Mouse (Mus musculus) C2C12 (cell line): ENCODE data around the gene Phf13. TPM values are rescaled to one million over a fixed set of nuclear protein-coding genes. Genes with fewer than 3 reads are reported as not detected.
"Not testable (repeated sequence)": the region's sequence is repeated elsewhere in the genome, so short reads cannot be mapped to it uniquely, and the experiment has no call there.

Experiments used
- H3K27me3 ChIP-seq: one replicate; pipeline ENCODE4 v1.6.1; 2011; ENCODE audit not compliant: control insufficient read depth, insufficient read depth, insufficient read length
- H3K36me3 ChIP-seq: one replicate; pipeline ENCODE4 v1.6.1; 2011; ENCODE audit not compliant: control insufficient read depth, insufficient read depth
- H3K4me3 ChIP-seq: one replicate; pipeline ENCODE4 v1.5.1; 2011; ENCODE audit warnings: mild to moderate bottlenecking, control low read depth; ENCODE audit not compliant: poor library complexity, insufficient read depth, severe bottlenecking
- H3K79me2 ChIP-seq: one replicate; pipeline ENCODE4 v1.6.1; 2011; ENCODE audit not compliant: control insufficient read depth, insufficient read depth
- H3K79me3 ChIP-seq: one replicate; pipeline ENCODE4 v1.6.1; 2011; ENCODE audit warnings: low read depth, control low read depth
- H3ac ChIP-seq: one replicate; pipeline ENCODE3; 2011; ENCODE audit warnings: low read depth; ENCODE audit not compliant: control insufficient read depth, insufficient read length
- CEBPB ChIP-seq: IDR thresholded peaks from one replicate; pipeline ENCODE4 v1.6.1; 2011; ENCODE audit warnings: low read depth, mild to moderate bottlenecking, control low read depth, moderate library complexity
- CTCF ChIP-seq: IDR thresholded peaks from one replicate; pipeline ENCODE4 v1.5.1; 2011; ENCODE audit not compliant: control insufficient read depth, insufficient read depth, insufficient read length
- FOSL1 ChIP-seq: IDR thresholded peaks from one replicate; pipeline ENCODE4 v1.8.0; 2011; ENCODE audit warnings: mild to moderate bottlenecking, low read length; ENCODE audit not compliant: poor library complexity, insufficient read depth, severe bottlenecking
- MAX ChIP-seq: IDR thresholded peaks from one replicate; pipeline ENCODE4 v1.6.1; 2011; ENCODE audit warnings: mild to moderate bottlenecking, control low read depth
- MYOD1 ChIP-seq: IDR thresholded peaks from one replicate; pipeline ENCODE4 v1.6.1; 2011; ENCODE audit warnings: low read depth; ENCODE audit not compliant: control insufficient read depth, insufficient read length
- MYOG ChIP-seq: IDR thresholded peaks from one replicate; pipeline ENCODE4 v1.6.1; 2011; ENCODE audit not compliant: control insufficient read depth, insufficient read length; ENCODE audit errors: extremely low read depth
- USF1 ChIP-seq: IDR thresholded peaks from one replicate; pipeline ENCODE4 v1.6.1; 2011; ENCODE audit warnings: low read depth, mild to moderate bottlenecking, control low read depth, moderate library complexity
- polyA plus RNA-seq: library from polyadenylated mRNA; unstranded; fragments of >200 nt; fragmentation: generic; extraction: Trizol; gene quantifications from one replicate; pipeline ENCODE4 v1.2.1, GENCODE M21; 2012; ENCODE audit warnings: missing spikeins

Gene Phf13
- polyA plus RNA-seq, 1 experiment = 18.8 TPM

DNA sequence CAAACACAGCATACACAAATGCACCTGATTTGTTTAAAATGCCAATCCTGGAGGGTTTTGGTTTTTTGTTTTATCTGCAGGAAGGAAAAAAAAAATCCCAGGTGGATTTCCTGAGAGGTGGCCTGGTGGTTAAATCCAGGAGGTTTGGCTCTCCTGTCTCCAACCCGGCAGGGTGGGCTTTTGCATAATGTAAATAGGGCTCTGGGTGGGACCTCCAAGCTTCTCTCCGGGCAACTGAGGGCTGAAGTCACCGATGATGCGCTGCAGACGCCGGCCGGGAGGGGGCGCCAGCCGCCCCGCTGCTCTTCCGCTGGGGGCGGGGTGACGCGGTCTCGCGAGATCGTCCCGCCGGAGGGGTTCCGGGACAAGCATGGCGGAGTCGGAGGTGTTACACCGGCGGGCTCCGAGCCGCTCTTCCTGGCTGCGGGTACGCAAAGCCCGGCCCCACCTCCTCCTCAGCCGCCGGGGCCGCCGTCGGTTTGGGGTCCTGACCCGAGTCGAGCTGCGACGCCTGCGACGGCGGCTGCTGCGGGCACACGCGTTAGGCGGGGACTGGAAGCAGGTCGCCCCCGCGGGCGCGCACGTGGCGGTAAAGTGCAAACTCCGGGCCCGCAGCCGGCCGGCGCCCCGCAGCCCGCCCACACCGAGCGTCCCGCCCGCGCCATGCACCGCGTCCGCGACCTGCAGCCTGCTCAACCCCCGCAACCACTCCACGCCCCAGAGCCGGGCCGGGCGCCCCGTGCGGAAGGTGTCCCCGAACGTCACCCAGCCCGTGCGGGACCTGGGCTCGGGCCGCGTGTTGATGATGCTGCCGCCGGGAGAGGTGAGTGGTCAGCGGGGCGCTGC, 43.1 kb upstream of the Phf13 start, which contains the start of gene Nol9:
Gene Nol9 (plus strand): TSS at position 337 of the 846 bp plus-strand sequence.
- Histone ChIP-seq H3K36me3 (peaks cover 34% of the 10 kb centered on the region), H3K79me3 (peaks cover 45% of the 10 kb centered on the region), H3ac (peak within 1 kb of the TSS; percentile 98), H3K4me3 (peak within 1 kb of the TSS; percentile 93), H3K27me3 (no peaks in the 10 kb centered on the region), H3K79me2 (peaks cover 50% of the 10 kb centered on the region)
- peak; percentile 98 for TF ChIP-seq CTCF
- TF ChIP-seq USF1 = no peak

DNA sequence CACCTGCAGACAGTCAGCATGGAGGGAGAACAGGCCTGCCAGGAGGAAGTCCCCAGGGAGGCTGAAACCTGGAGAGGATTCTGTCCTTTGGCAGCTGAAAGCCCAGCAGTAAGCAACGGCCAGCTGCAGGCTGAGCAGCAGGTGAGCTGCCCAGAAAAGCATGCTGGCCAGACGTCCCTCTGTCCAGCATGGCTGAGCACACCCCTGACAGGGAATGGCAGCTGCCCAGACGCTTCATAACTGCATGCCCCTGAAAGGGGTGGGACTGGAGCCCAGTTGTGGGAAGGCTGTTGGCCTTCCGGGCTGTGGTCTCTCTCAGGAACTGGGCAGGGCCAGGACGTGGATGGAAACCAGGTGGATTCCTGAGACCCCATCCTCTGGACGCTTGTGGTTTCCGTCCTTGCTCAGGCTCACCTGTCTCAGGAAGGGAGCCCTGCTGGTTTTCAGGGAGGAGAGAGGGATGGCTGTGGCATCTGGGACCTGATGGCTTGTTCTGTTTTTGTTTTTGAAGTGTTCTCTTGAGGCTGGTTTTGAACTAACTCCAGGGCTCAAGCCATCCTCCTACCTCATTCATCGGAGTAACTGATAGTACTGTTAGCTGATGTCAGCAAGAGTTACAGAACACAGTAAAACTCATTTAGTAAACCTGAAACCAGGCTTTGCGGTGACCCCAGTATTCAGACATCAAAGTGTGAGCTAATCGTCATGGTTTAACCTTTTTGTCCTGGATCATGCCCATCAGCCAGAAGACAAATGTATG, 42.3 kb upstream of the Phf13 start, which contains the start of gene Tas1r1:
Gene Tas1r1 (minus strand): TSS at position 344 of the 760 bp plus-strand sequence.
- Histone ChIP-seq H3K27me3 (no peaks in the 10 kb centered on the region), H3K79me3 (peaks cover 38% of the 10 kb centered on the region), H3K79me2 (peaks cover 42% of the 10 kb centered on the region), H3K36me3 (peaks cover 26% of the 10 kb centered on the region), H3ac (peak within 1 kb of the TSS; percentile 98), H3K4me3 (peak within 1 kb of the TSS; percentile 93)
- no peak for TF ChIP-seq FOSL1
- TF ChIP-seq MYOD1 = peak; percentile 64
- TF ChIP-seq MAX = no peak

GRCm38 (mm10) chr4:152036464-152036863, 40.4 kb upstream of the Phf13 start:
- H3ac ChIP-seq, H3K4me3 ChIP-seq: not testable (repeated sequence)
- peaks cover 23% of the 10 kb centered on the region for H3K79me2 ChIP-seq

DNA sequence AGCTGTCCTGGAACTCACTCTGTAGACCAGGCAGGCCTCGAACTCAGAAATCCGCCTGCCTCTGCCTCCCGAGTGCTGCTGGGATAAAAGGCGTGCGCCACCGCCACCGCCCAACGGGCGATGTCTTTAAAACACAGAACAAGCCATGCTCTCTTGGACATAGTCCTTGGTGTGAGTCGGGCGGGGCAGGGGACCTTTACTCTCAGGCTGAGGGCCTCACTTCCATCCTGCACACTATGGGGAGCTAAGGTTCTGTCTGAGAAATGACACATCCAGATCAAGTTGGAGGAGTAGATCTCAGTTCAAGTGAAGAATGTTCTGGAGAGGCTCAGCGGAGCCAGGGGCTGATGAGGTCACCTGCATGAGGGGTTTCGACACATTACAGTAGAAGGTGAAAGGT, 36.9 kb upstream of the Phf13 start:
- no peak overlapping the region for H3K4me3 ChIP-seq
- H3ac ChIP-seq = no peak overlapping the region
- no peaks in the 10 kb centered on the region for H3K27me3 ChIP-seq
- no peaks in the 10 kb centered on the region for H3K79me3 ChIP-seq
- no peaks in the 10 kb centered on the region for H3K36me3 ChIP-seq
- no peak for TF ChIP-seq MAX
- no peak for TF ChIP-seq USF1
- no peak for TF ChIP-seq FOSL1
- TF ChIP-seq MYOD1 = no peak
- TF ChIP-seq CEBPB = no peak
- no peak for TF ChIP-seq MYOG
- no peak for TF ChIP-seq CTCF
- H3K79me2 ChIP-seq = no peaks in the 10 kb centered on the region

More at GRCm38 (mm10) chr4:152036464-152036863, 40.4 kb upstream of the Phf13 start:
- peaks cover 20% of the 10 kb centered on the region for H3K79me3 ChIP-seq
- not testable (repeated sequence) for H3K27me3 ChIP-seq, H3K36me3 ChIP-seq

DNA sequence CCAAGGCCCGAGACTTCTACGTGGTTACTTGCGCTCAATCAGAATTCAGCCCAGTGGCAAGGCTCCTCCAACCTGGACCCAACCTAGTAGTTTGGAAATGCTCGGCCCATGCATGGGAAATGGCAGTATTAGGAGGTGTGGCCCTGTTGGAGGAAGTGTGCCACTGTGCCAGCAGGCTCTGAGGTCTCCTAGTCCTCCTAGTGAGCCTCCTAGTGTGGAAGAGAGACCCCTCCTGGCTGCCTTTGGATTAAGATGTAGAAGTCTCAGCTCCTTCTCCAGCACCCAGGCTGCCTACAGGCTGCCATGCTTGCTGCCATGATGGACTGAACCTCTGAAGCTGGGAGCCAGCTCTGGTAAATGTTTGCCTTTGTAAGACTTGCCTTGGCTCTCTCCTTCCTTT, 33.9 kb upstream of the Phf13 start:
- Histone ChIP-seq H3K79me3 (peaks cover 19% of the 10 kb centered on the region), H3K79me2 (peaks cover 22% of the 10 kb centered on the region), H3ac (no peak overlapping the region), H3K4me3 (no peak overlapping the region), H3K36me3 (peaks cover 5% of the 10 kb centered on the region), H3K27me3 (no peaks in the 10 kb centered on the region)
- TF ChIP-seq USF1 (no peak), FOSL1 (no peak), CEBPB (no peak), MAX (no peak)

DNA sequence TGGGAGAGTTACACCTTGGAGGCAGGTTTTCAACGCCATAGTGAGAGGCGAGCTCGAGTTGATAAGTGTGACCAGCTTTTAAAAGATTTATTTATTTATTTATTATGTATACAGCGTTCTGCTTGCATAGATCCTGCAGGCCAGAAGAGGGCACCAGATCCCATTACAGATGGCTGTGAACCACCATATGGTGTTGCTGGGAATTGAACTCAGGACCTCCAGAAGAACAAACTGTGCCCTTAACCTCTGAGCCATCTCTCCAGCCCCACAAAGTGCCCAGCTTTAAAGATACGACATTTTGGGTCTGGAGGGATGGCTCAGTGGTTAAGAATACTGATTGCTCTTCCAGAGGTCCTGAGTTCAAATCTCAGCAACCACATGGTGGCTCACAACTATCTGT, 33.0 kb upstream of the Phf13 start:
- no peak overlapping the region for H3ac ChIP-seq
- H3K27me3 ChIP-seq = no peaks in the 10 kb centered on the region
- peaks cover 27% of the 10 kb centered on the region for H3K79me3 ChIP-seq
- no peak overlapping the region for H3K4me3 ChIP-seq
- TF ChIP-seq MYOG (no peak), CTCF (no peak), CEBPB (no peak), MAX (no peak), USF1 (no peak), FOSL1 (no peak), MYOD1 (no peak)
- peaks cover 32% of the 10 kb centered on the region for H3K79me2 ChIP-seq
- H3K36me3 ChIP-seq = peaks cover 14% of the 10 kb centered on the region
